ENCODE assay signal across 11 mouse cellular contexts in the genomic region with DNA sequence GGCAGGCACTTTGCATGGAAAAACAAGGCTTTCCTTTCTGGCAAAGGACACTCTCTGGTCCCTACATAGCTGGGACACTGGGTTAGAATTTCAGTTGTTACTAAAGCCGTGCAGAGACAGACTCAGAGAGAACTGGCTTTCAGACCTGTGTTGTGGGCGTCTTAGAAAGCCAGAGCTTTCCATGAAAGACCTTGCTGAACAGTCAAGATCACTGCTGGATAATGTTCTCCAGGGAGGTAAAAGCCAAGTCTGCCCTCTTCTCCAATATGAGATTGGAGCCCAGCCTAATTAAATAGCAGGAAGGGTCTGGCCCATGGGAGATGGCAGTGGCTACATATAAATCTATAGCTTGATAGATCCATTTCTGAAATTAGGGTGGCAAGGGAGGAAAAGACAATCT. TPM values are rescaled to one million over a fixed set of nuclear protein-coding genes. Genes with fewer than 3 reads are reported as not detected.
DNase-seq lines count a peak whose midpoint lies in the region; ATAC-seq and TF ChIP-seq lines count a peak whose summit lies in the region.
"Had no signal": no experiment of that assay in that cellular context is flagged by ENCODE, and none has a peak within 500 bp of the region (broad histone marks: within the 10 kb centered on the region; RNA-seq: fewer than 3 reads in every experiment).

No protein-coding gene starts in this region.

- H3K9me3 ChIP-seq in forebrain, embryonic 12.5 days: no peaks in the 10 kb centered on the region
- H3K9me3 ChIP-seq in hindbrain, embryonic 15.5 days: no peaks in the 10 kb centered on the region
- no peaks in the 10 kb centered on the region for H3K9me3 ChIP-seq in neural tube, embryonic 12.5 days
- H3K9me3 ChIP-seq: heart, embryonic 15.5 days had no signal

- WGBS in forebrain, embryonic 12.5 days: 27% methylated on average over 2 of the region's 2 CpGs
- 11% methylated on average over 2 of the region's 2 CpGs for WGBS in hindbrain, embryonic 15.5 days
- WGBS in neural tube, embryonic 12.5 days: 6% methylated on average over 2 of the region's 2 CpGs

- H3K4me1 ChIP-seq in cortical plate, adult 2 months (ENCODE audit: control insufficient read depth, insufficient read depth, low read length): peaks cover 4% of the 10 kb centered on the region
- H3K4me1 ChIP-seq in forebrain, embryonic 12.5 days: peaks cover 23% of the 10 kb centered on the region
- H3K4me1 ChIP-seq in hindbrain, embryonic 15.5 days (replicated peaks): peaks cover 28% of the 10 kb centered on the region
- peaks cover 21% of the 10 kb centered on the region for H3K4me1 ChIP-seq in neural tube, embryonic 12.5 days

- H3K27ac ChIP-seq in cortical plate, adult 2 months (ENCODE audit: insufficient read depth, low read length): no peak overlapping the region
- peak overlapping the region; percentile 80 for H3K27ac ChIP-seq in forebrain, embryonic 12.5 days
- H3K27ac ChIP-seq in hindbrain, embryonic 15.5 days (replicated peaks): peak overlapping the region; percentile 82
- peak overlapping the region; percentile 82 for H3K27ac ChIP-seq in neural tube, embryonic 12.5 days
- H3K27ac ChIP-seq: heart, embryonic 15.5 days had no signal

- no peak for DNase-seq in kidney, postnatal 14 days
- DNase-seq: adrenal gland, postnatal 14 days; kidney, postnatal 4 days; liver had no signal

- H3K36me3 ChIP-seq in forebrain, embryonic 12.5 days (replicated peaks): peaks cover 17% of the 10 kb centered on the region; the same call in 1 of the 2 replicates
- H3K36me3 ChIP-seq in hindbrain, embryonic 15.5 days: peaks cover 31% of the 10 kb centered on the region
- H3K36me3 ChIP-seq in neural tube, embryonic 12.5 days: peaks cover 23% of the 10 kb centered on the region
- H3K36me3 ChIP-seq: heart, embryonic 15.5 days had no signal

- ATAC-seq in forebrain, embryonic 12.5 days (ENCODE audit: low FRiP score): no peak
- ATAC-seq in hindbrain, embryonic 15.5 days (ENCODE audit: low FRiP score, low read depth): no peak
- no peak for ATAC-seq in neural tube, embryonic 12.5 days (ENCODE audit: low FRiP score, low read depth)
- ATAC-seq in cerebellum, adult (ENCODE audit: insufficient number of reproducible peaks, low FRiP score, low TSS enrichment): no peak
- ATAC-seq in CD4-positive, CD25-positive, alpha-beta regulatory T cell, adult 4 months: no peak

- peak overlapping the region; percentile 96 for H3K4me3 ChIP-seq in cortical plate, adult 2 months (ENCODE audit: insufficient read depth, low read length)
- peak overlapping the region; percentile 60 for H3K4me3 ChIP-seq in forebrain, embryonic 12.5 days (replicated peaks)
- H3K4me3 ChIP-seq in hindbrain, embryonic 15.5 days: peak overlapping the region; percentile 74
- H3K4me3 ChIP-seq in neural tube, embryonic 12.5 days: peak overlapping the region; percentile 41
- H3K4me3 ChIP-seq: heart, embryonic 15.5 days had no signal

- peaks cover 43% of the 10 kb centered on the region for H3K27me3 ChIP-seq in forebrain, embryonic 12.5 days
- no peaks in the 10 kb centered on the region for H3K27me3 ChIP-seq in hindbrain, embryonic 15.5 days
- H3K27me3 ChIP-seq in neural tube, embryonic 12.5 days (replicated peaks): peaks cover 35% of the 10 kb centered on the region

- TF ChIP-seq POLR2A in cortical plate, adult 2 months (IDR thresholded peaks at IDR 0.05; ENCODE audit: extremely low read depth, insufficient read depth, low read length): no peak

- TF ChIP-seq CTCF in cortical plate, adult 2 months (IDR thresholded peaks at IDR 0.05; ENCODE audit: extremely low read depth, insufficient read depth, low read length): no peak

- peak overlapping the region; percentile 49 for H3K4me2 ChIP-seq in forebrain, embryonic 12.5 days
- H3K4me2 ChIP-seq in hindbrain, embryonic 15.5 days: peak overlapping the region; percentile 78
- H3K4me2 ChIP-seq in neural tube, embryonic 12.5 days (replicated peaks): peak overlapping the region; percentile 61
- H3K4me2 ChIP-seq: heart, embryonic 15.5 days had no signal

- peak overlapping the region; percentile 45; the same call in 1 of the 2 replicates for H3K9ac ChIP-seq in forebrain, embryonic 12.5 days
- peak overlapping the region; percentile 59 for H3K9ac ChIP-seq in hindbrain, embryonic 15.5 days
- H3K9ac ChIP-seq in neural tube, embryonic 12.5 days: peak overlapping the region; percentile 64
- H3K9ac ChIP-seq: heart, embryonic 15.5 days had no signal

RNA-seq across cellular contexts. Expression of a gene that starts 3.4 kb away (rescaled TPM):
- 46.7 and 50.3 TPM in 2 replicates for polyA plus RNA-seq in cortical plate, adult 2 months (2012; rRNA removed)
- polyA plus RNA-seq in forebrain, embryonic 12.5 days (2016; fragmentation: Nextera tagmentation; extraction: Ambion mirVana): 74.0 and 76.0 TPM in 2 replicates
- 74.1 and 81.2 TPM in 2 replicates for polyA plus RNA-seq in hindbrain, embryonic 15.5 days (2015; fragmentation: Nextera tagmentation; extraction: Ambion mirVana)
- polyA plus RNA-seq in neural tube, embryonic 12.5 days (2016; fragmentation: Nextera tagmentation; extraction: Ambion mirVana): 76.9 and 81.5 TPM in 2 replicates
- 10 to 100 TPM; 38.0 to 42.2 TPM for polyA plus RNA-seq in CD4-positive, CD25-positive, alpha-beta regulatory T cell, adult 4 months (2017; shearing (Covaris generic))

RNA-seq across cellular contexts. Expression of a gene that starts 3.8 kb away (rescaled TPM):
- polyA plus RNA-seq in cortical plate, adult 2 months (2012; rRNA removed): 124 and 127 TPM in 2 replicates
- polyA plus RNA-seq in forebrain, embryonic 12.5 days (2016; fragmentation: Nextera tagmentation; extraction: Ambion mirVana): 204 and 215 TPM in 2 replicates
- polyA plus RNA-seq in hindbrain, embryonic 15.5 days (2015; fragmentation: Nextera tagmentation; extraction: Ambion mirVana): 526 and 612 TPM in 2 replicates
- 632 and 642 TPM in 2 replicates for polyA plus RNA-seq in neural tube, embryonic 12.5 days (2016; fragmentation: Nextera tagmentation; extraction: Ambion mirVana)
- polyA plus RNA-seq in CD4-positive, CD25-positive, alpha-beta regulatory T cell, adult 4 months (2017; shearing (Covaris generic)): not detected

RNA-seq across cellular contexts. Expression of a gene that starts 32.4 kb away (rescaled TPM):
- 35.5 and 38.3 TPM in 2 replicates for polyA plus RNA-seq in cortical plate, adult 2 months (2012; rRNA removed)
- 32.6 and 33.4 TPM in 2 replicates for polyA plus RNA-seq in forebrain, embryonic 12.5 days (2016; fragmentation: Nextera tagmentation; extraction: Ambion mirVana)
- 29.3 and 33.4 TPM in 2 replicates for polyA plus RNA-seq in hindbrain, embryonic 15.5 days (2015; fragmentation: Nextera tagmentation; extraction: Ambion mirVana)
- 33.3 and 34.3 TPM in 2 replicates for polyA plus RNA-seq in neural tube, embryonic 12.5 days (2016; fragmentation: Nextera tagmentation; extraction: Ambion mirVana)
- 1 to 10 TPM; 7.4 to 8.9 TPM for polyA plus RNA-seq in CD4-positive, CD25-positive, alpha-beta regulatory T cell, adult 4 months (2017; shearing (Covaris generic))

RNA-seq across cellular contexts. Expression of a gene that starts 49.2 kb away (rescaled TPM):
- polyA plus RNA-seq in cortical plate, adult 2 months (2012; rRNA removed): 3.8 and 4.1 TPM in 2 replicates
- polyA plus RNA-seq in forebrain, embryonic 12.5 days (2016; fragmentation: Nextera tagmentation; extraction: Ambion mirVana): 10.7 and 11.4 TPM in 2 replicates
- polyA plus RNA-seq in hindbrain, embryonic 15.5 days (2015; fragmentation: Nextera tagmentation; extraction: Ambion mirVana): 5.8 and 5.9 TPM in 2 replicates
- polyA plus RNA-seq in neural tube, embryonic 12.5 days (2016; fragmentation: Nextera tagmentation; extraction: Ambion mirVana): 9.7 and 12.6 TPM in 2 replicates
- polyA plus RNA-seq in CD4-positive, CD25-positive, alpha-beta regulatory T cell, adult 4 months (2017; shearing (Covaris generic)): 1 to 10 TPM; 2.0 to 2.8 TPM

Comparison
In these comparisons a context has a peak if more than half of its experiments do, and no peak if none do; other contexts are left out.
1. H3K4me3 ChIP-seq: peak in every context shown above with its lines; median percentile 96 in cortical plate, adult 2 months; 74 in hindbrain, embryonic 15.5 days; 60 in forebrain, embryonic 12.5 days; 41 in neural tube, embryonic 12.5 days.
2. RNA of a gene that starts 3.8 kb away (polyA plus RNA-seq): 632 to 642 TPM in neural tube, embryonic 12.5 days, 526 to 612 TPM in hindbrain, embryonic 15.5 days, 204 to 215 TPM in forebrain, embryonic 12.5 days and 124 to 127 TPM in cortical plate, adult 2 months; not detected in CD4-positive, CD25-positive, alpha-beta regulatory T cell, adult 4 months; every median in the first group is over 100 times any median in the second.
3. Peak in every context shown above with its lines, with median percentiles within 50 percentile points of each other: H3K4me2 ChIP-seq and H3K9ac ChIP-seq.